Comparison of ENCODE assay signal across 8 mouse cellular contexts in genomic region chr2:101628297-101629236, GRCm38 (mm10). TPM values are rescaled to one million over a fixed set of nuclear protein-coding genes. Genes with fewer than 3 reads are reported as not detected.
DNase-seq lines count a peak whose midpoint lies in the region; ATAC-seq and TF ChIP-seq lines count a peak whose summit lies in the region.

No protein-coding gene starts in this region.

- H3K27me3 ChIP-seq in G1E (ENCODE audit: insufficient read depth, low read length), result peaks cover 11% of the 10 kb centered on the region; the same call in 1 of the 2 replicates
- no peaks in the 10 kb centered on the region for H3K27me3 ChIP-seq in forebrain, embryonic 13.5 days
- H3K27me3 ChIP-seq in liver, postnatal 0 days (ENCODE audit: insufficient read depth, low read length), result no peaks in the 10 kb centered on the region
- no peaks in the 10 kb centered on the region for H3K27me3 ChIP-seq in neural tube, embryonic 14.5 days (ENCODE audit: control insufficient read depth, insufficient read depth, low read length)

- H3K36me3 ChIP-seq in G1E (replicated peaks), result peaks cover 2% of the 10 kb centered on the region
- H3K36me3 ChIP-seq in forebrain, embryonic 13.5 days (ENCODE audit: poor library complexity, severe bottlenecking), result no peaks in the 10 kb centered on the region
- no peaks in the 10 kb centered on the region for H3K36me3 ChIP-seq in liver, postnatal 0 days (replicated peaks; ENCODE audit: insufficient read depth, low read length)
- H3K36me3 ChIP-seq in neural tube, embryonic 14.5 days (ENCODE audit: control insufficient read depth, insufficient read depth, low read length), result no peaks in the 10 kb centered on the region

- no peaks in the 10 kb centered on the region for H3K9me3 ChIP-seq in G1E (replicated peaks)
- H3K9me3 ChIP-seq in forebrain, embryonic 13.5 days (replicated peaks), result no peaks in the 10 kb centered on the region
- H3K9me3 ChIP-seq in liver, postnatal 0 days (ENCODE audit: low read length), result no peaks in the 10 kb centered on the region
- no peaks in the 10 kb centered on the region for H3K9me3 ChIP-seq in neural tube, embryonic 14.5 days (ENCODE audit: control insufficient read depth, low read length)

- peak overlapping the region; percentile 69 for H3K4me2 ChIP-seq in forebrain, embryonic 13.5 days
- peak overlapping the region; percentile 74 for H3K4me2 ChIP-seq in liver, postnatal 0 days (ENCODE audit: low read depth, low read length)
- H3K4me2 ChIP-seq in neural tube, embryonic 14.5 days (ENCODE audit: low read depth, low read length), result peak overlapping the region; percentile 72

- peak overlapping the region; percentile 87 for H3K27ac ChIP-seq in forebrain, embryonic 13.5 days
- H3K27ac ChIP-seq in liver, postnatal 0 days (ENCODE audit: low read depth), result peak overlapping the region; percentile 49
- H3K27ac ChIP-seq in neural tube, embryonic 14.5 days (ENCODE audit: low read depth, low read length), result peak overlapping the region; percentile 88

- under 1% methylated on average over 31 of the region's 31 CpGs for WGBS in forebrain, embryonic 13.5 days
- WGBS in large intestine, adult 2 months, result 2% methylated on average over 31 of the region's 31 CpGs
- WGBS in liver, postnatal 0 days (ENCODE audit: insufficient replicate concordance), result 5% methylated on average over 31 of the region's 31 CpGs
- WGBS in neural tube, embryonic 14.5 days, result under 1% methylated on average over 31 of the region's 31 CpGs

- peak overlapping the region; percentile 78 for H3K4me3 ChIP-seq in G1E (ENCODE audit: low read depth, low read length)
- peak overlapping the region; percentile 68 for H3K4me3 ChIP-seq in forebrain, embryonic 13.5 days
- H3K4me3 ChIP-seq in liver, postnatal 0 days (ENCODE audit: low read depth, low read length), result peak overlapping the region; percentile 55
- peak overlapping the region; percentile 63 for H3K4me3 ChIP-seq in neural tube, embryonic 14.5 days (ENCODE audit: low read depth, low read length)

- peak overlapping the region; percentile 79 for H3K9ac ChIP-seq in forebrain, embryonic 13.5 days
- H3K9ac ChIP-seq in liver, postnatal 0 days (replicated peaks), result peak overlapping the region; percentile 50
- H3K9ac ChIP-seq in neural tube, embryonic 14.5 days (replicated peaks; ENCODE audit: low read depth, low read length), result peak overlapping the region; percentile 64

- DNase-seq in G1E (ENCODE audit: low spot score), result peak; percentile 67
- peak; percentile 82 for DNase-seq in c-Kit-positive CD71-positive TER-119-positive erythroid progenitor cells, embryonic 14.5 days (ENCODE audit: low spot score)
- DNase-seq in heart, postnatal 10 days, result peak; percentile 91 to 94
- DNase-seq in large intestine, adult 2 months (ENCODE audit: low read depth, low spot score), result peak; percentile 95
- DNase-seq in liver, postnatal 0 days, result peak; percentile 69
- peak; percentile 90 for DNase-seq in testis, postnatal 14 days (ENCODE audit: low spot score)

- ATAC-seq in G1E (ENCODE audit: extremely low read depth, insufficient number of reproducible peaks, low FRiP score, poor library complexity, severe bottlenecking), result peak; percentile 96
- ATAC-seq in forebrain, embryonic 13.5 days, result peak; percentile 99
- peak; percentile 100 for ATAC-seq in liver, postnatal 0 days
- peak; percentile 99 for ATAC-seq in neural tube, embryonic 14.5 days (ENCODE audit: low read depth)

- intact Hi-C loops in heart, postnatal 10 days (cut with DNase I), result no loop called here

- peaks cover 15% of the 10 kb centered on the region for H3K4me1 ChIP-seq in G1E (ENCODE audit: insufficient read depth, low read depth, low read length)
- peaks cover 7% of the 10 kb centered on the region; the same call in 1 of the 2 replicates for H3K4me1 ChIP-seq in forebrain, embryonic 13.5 days
- H3K4me1 ChIP-seq in liver, postnatal 0 days (ENCODE audit: insufficient read depth), result no peaks in the 10 kb centered on the region; the same call in 1 of the 2 replicates
- 0 out of 2 replicates have a peak, but pooled peaks cover 11% of the 10 kb centered on the region for H3K4me1 ChIP-seq in neural tube, embryonic 14.5 days (ENCODE audit: control insufficient read depth, insufficient read depth, low read length)

- TF ChIP-seq EP300 in liver, postnatal 0 days (IDR thresholded peaks at IDR 0.05; ENCODE audit: low read depth), result no peak

- TF ChIP-seq CTCF in G1E (IDR thresholded peaks at IDR 0.05; ENCODE audit: low read depth, low read length), result no peak
- no peak for TF ChIP-seq CTCF in liver, postnatal 0 days (IDR thresholded peaks at IDR 0.05; ENCODE audit: low read depth)

RNA-seq across cellular contexts. Expression of gene Rag2, which starts 4.0 kb away (rescaled TPM):
- not detected in 2 replicates for total RNA-seq in G1E (2014; fragmentation: Nextera tagmentation)
- total RNA-seq in G1E (2017), result 0.06 and 0.11 TPM in 2 replicates
- not detected in 2 replicates for polyA plus RNA-seq in G1E (2012)
- polyA plus RNA-seq in forebrain, embryonic 13.5 days (2015; fragmentation: Nextera tagmentation; extraction: Ambion mirVana), result not detected in 2 replicates
- total RNA-seq in heart, postnatal 10 days (2021), result under 1 TPM; 0.12 to 0.17 TPM
- polyA plus RNA-seq in large intestine, adult 2 months (2012; rRNA removed), result not detected in 2 replicates
- 1.1 and 1.4 TPM in 2 replicates for polyA plus RNA-seq in liver, postnatal 0 days (2015; fragmentation: Nextera tagmentation; extraction: Ambion mirVana)
- polyA plus RNA-seq in neural tube, embryonic 14.5 days (2014; fragmentation: Nextera tagmentation; extraction: Ambion mirVana), result not detected in 2 replicates

RNA-seq across cellular contexts. Expression of gene Rag1, which starts 20.7 kb away (rescaled TPM):
- total RNA-seq in G1E (2014; fragmentation: Nextera tagmentation) (not detected in 2 replicates), G1E (2017) (under 0.01 and 0.22 TPM in 2 replicates)
- polyA plus RNA-seq in G1E (2012), result 0.01 TPM in 1 of 2 replicates, not detected in the other
- polyA plus RNA-seq in forebrain, embryonic 13.5 days (2015; fragmentation: Nextera tagmentation; extraction: Ambion mirVana), result 0.06 and 0.08 TPM in 2 replicates
- 1 to 10 TPM in 1 of 2 experiments, under 1 TPM in 1; 0.94 to 2.4 TPM for total RNA-seq in heart, postnatal 10 days (2021)
- polyA plus RNA-seq in large intestine, adult 2 months (2012; rRNA removed), result not detected in 2 replicates
- polyA plus RNA-seq in liver, postnatal 0 days (2015; fragmentation: Nextera tagmentation; extraction: Ambion mirVana), result 0.95 and 1.1 TPM in 2 replicates
- polyA plus RNA-seq in neural tube, embryonic 14.5 days (2014; fragmentation: Nextera tagmentation; extraction: Ambion mirVana), result 0.05 and 0.13 TPM in 2 replicates

RNA-seq across cellular contexts. Expression of gene B230118H07Rik, which starts 20.8 kb away (rescaled TPM):
- 10.2 and 28.7 TPM in 2 replicates for total RNA-seq in G1E (2014; fragmentation: Nextera tagmentation)
- 72.1 and 76.4 TPM in 2 replicates for total RNA-seq in G1E (2017)
- 1.0 and 1.6 TPM in 2 replicates for polyA plus RNA-seq in G1E (2012)
- 53.6 and 59.0 TPM in 2 replicates for polyA plus RNA-seq in forebrain, embryonic 13.5 days (2015; fragmentation: Nextera tagmentation; extraction: Ambion mirVana)
- total RNA-seq in heart, postnatal 10 days (2021), result 10 to 100 TPM; 54.1 to 59.9 TPM
- 1.9 and 2.7 TPM in 2 replicates for polyA plus RNA-seq in large intestine, adult 2 months (2012; rRNA removed)
- polyA plus RNA-seq in liver, postnatal 0 days (2015; fragmentation: Nextera tagmentation; extraction: Ambion mirVana), result 15.1 and 18.5 TPM in 2 replicates
- polyA plus RNA-seq in neural tube, embryonic 14.5 days (2014; fragmentation: Nextera tagmentation; extraction: Ambion mirVana), result 49.2 and 54.0 TPM in 2 replicates

RNA-seq across cellular contexts. Expression of gene Traf6, which starts 49.7 kb away (rescaled TPM):
- total RNA-seq in G1E (2014; fragmentation: Nextera tagmentation) (67.1 and 68.3 TPM in 2 replicates), G1E (2017) (26.1 and 26.6 TPM in 2 replicates)
- polyA plus RNA-seq in G1E (2012), result 2.3 and 3.0 TPM in 2 replicates
- polyA plus RNA-seq in forebrain, embryonic 13.5 days (2015; fragmentation: Nextera tagmentation; extraction: Ambion mirVana), result 10.4 and 12.2 TPM in 2 replicates
- total RNA-seq in heart, postnatal 10 days (2021), result 10 to 100 TPM; 13.5 to 14.5 TPM
- 6.0 and 9.2 TPM in 2 replicates for polyA plus RNA-seq in large intestine, adult 2 months (2012; rRNA removed)
- 2.7 and 2.8 TPM in 2 replicates for polyA plus RNA-seq in liver, postnatal 0 days (2015; fragmentation: Nextera tagmentation; extraction: Ambion mirVana)
- 6.4 and 9.3 TPM in 2 replicates for polyA plus RNA-seq in neural tube, embryonic 14.5 days (2014; fragmentation: Nextera tagmentation; extraction: Ambion mirVana)

Comparison
In these comparisons a context has a peak if more than half of its experiments do, and no peak if none do; other contexts are left out.
1. Peak in every context shown above with its lines: DNase-seq, ATAC-seq, H3K4me3 ChIP-seq and H3K27ac ChIP-seq.